ENCODE assay signal across 36 mouse cellular contexts in genomic region chr6:134428455-134428854, GRCm38 (mm10). TPM values are rescaled to one million over a fixed set of nuclear protein-coding genes. Genes with fewer than 3 reads are reported as not detected.
DNase-seq lines count a peak whose midpoint lies in the region; ATAC-seq and TF ChIP-seq lines count a peak whose summit lies in the region.
"Had no signal": no experiment of that assay in that cellular context is flagged by ENCODE, and none has a peak within 500 bp of the region (broad histone marks: within the 10 kb centered on the region; RNA-seq: fewer than 3 reads in every experiment).

No protein-coding gene starts in this region.

- H3K36me3 ChIP-seq in embryonic facial prominence, embryonic 12.5 days: no peaks in the 10 kb centered on the region
- no peaks in the 10 kb centered on the region for H3K36me3 ChIP-seq in embryonic facial prominence, embryonic 10.5 days (replicated peaks)
- H3K36me3 ChIP-seq in intestine, embryonic 14.5 days (ENCODE audit: control insufficient read depth, insufficient read depth, low read length): no peaks in the 10 kb centered on the region
- H3K36me3 ChIP-seq in intestine, embryonic 16.5 days (ENCODE audit: control insufficient read depth, insufficient read depth, low read length): 0 out of 2 replicates have a peak, but pooled peaks cover 4% of the 10 kb centered on the region
- H3K36me3 ChIP-seq in kidney, postnatal 0 days (ENCODE audit: insufficient read depth, low read length): no peaks in the 10 kb centered on the region
- no peaks in the 10 kb centered on the region for H3K36me3 ChIP-seq in limb, embryonic 14.5 days (ENCODE audit: control insufficient read depth, insufficient read depth, low read length)
- H3K36me3 ChIP-seq: forebrain, embryonic 12.5 days; heart, embryonic 12.5 days; hindbrain, embryonic 15.5 days; liver, embryonic 13.5 days; midbrain, embryonic 12.5 days; neural tube, embryonic 12.5 days had no signal

- 36% methylated on average over 5 of the region's 5 CpGs for WGBS in embryonic facial prominence, embryonic 12.5 days
- 61% methylated on average over 5 of the region's 5 CpGs for WGBS in embryonic facial prominence, embryonic 10.5 days
- 61% methylated on average over 5 of the region's 5 CpGs for WGBS in intestine, embryonic 14.5 days
- WGBS in intestine, embryonic 16.5 days: 68% methylated on average over 5 of the region's 5 CpGs
- WGBS in kidney, postnatal 0 days: 43% methylated on average over 5 of the region's 5 CpGs
- 28% methylated on average over 5 of the region's 5 CpGs for WGBS in limb, embryonic 14.5 days

- TF ChIP-seq CTCF in kidney, postnatal 0 days (IDR thresholded peaks at IDR 0.05; ENCODE audit: low read depth): no peak

- no peak for DNase-seq in embryonic facial prominence, embryonic 10.5 days (ENCODE audit: low spot score)
- no peak for DNase-seq in intestine, embryonic 14.5 days (ENCODE audit: low spot score)
- DNase-seq in kidney, postnatal 0 days (ENCODE audit: low spot score): peak; percentile 70
- DNase-seq in kidney, postnatal 14 days: no peak
- peak; percentile 28 for DNase-seq in limb, embryonic 14.5 days (ENCODE audit: low spot score)
- DNase-seq in Muller cell, postnatal 12 days (ENCODE audit: inconsistent ontology term): no peak
- DNase-seq: adrenal gland, adult 8-10 months; cerebellum, adult 2 months; cerebellum, postnatal 14 days; gastrocnemius, postnatal 36 days; heart, adult 2 months; heart, postnatal 4 days; kidney, adult 11 months; kidney, postnatal 4 days; liver, embryonic 13.5 days; lung, adult 18-20 months; lung, postnatal 4 days; right cerebral cortex, adult 18-20 months; right cerebral cortex, postnatal 4 days; thymus, adult 2 months had no signal

- peaks cover 15% of the 10 kb centered on the region for H3K4me1 ChIP-seq in embryonic facial prominence, embryonic 12.5 days
- H3K4me1 ChIP-seq in embryonic facial prominence, embryonic 10.5 days: peaks cover 3% of the 10 kb centered on the region; the same call in 1 of the 2 replicates
- no peaks in the 10 kb centered on the region; the same call in 1 of the 2 replicates for H3K4me1 ChIP-seq in intestine, embryonic 14.5 days (replicated peaks; ENCODE audit: control insufficient read depth, insufficient read depth, low read length)
- H3K4me1 ChIP-seq in intestine, embryonic 16.5 days (ENCODE audit: control insufficient read depth, insufficient read depth, low read length): peaks cover 11% of the 10 kb centered on the region; the same call in 1 of the 2 replicates
- no peaks in the 10 kb centered on the region; the same call in 1 of the 2 replicates for H3K4me1 ChIP-seq in kidney, postnatal 0 days (replicated peaks; ENCODE audit: insufficient read depth, low read length)
- peaks cover 31% of the 10 kb centered on the region for H3K4me1 ChIP-seq in limb, embryonic 14.5 days (ENCODE audit: control insufficient read depth, insufficient read depth, low read length)
- H3K4me1 ChIP-seq: hindbrain, embryonic 15.5 days; midbrain, embryonic 12.5 days; neural tube, embryonic 12.5 days had no signal

- 0 out of 2 replicates have a peak, but pooled peaks cover 4% of the 10 kb centered on the region for H3K27me3 ChIP-seq in embryonic facial prominence, embryonic 12.5 days
- no peaks in the 10 kb centered on the region for H3K27me3 ChIP-seq in embryonic facial prominence, embryonic 10.5 days (replicated peaks; ENCODE audit: low read depth, poor library complexity, severe bottlenecking)
- no peaks in the 10 kb centered on the region for H3K27me3 ChIP-seq in intestine, embryonic 14.5 days (replicated peaks; ENCODE audit: control insufficient read depth, insufficient read depth, low read length)
- no peaks in the 10 kb centered on the region for H3K27me3 ChIP-seq in intestine, embryonic 16.5 days (replicated peaks; ENCODE audit: control insufficient read depth, insufficient read depth, low read length)
- no peaks in the 10 kb centered on the region for H3K27me3 ChIP-seq in kidney, postnatal 0 days (ENCODE audit: insufficient read depth, low read length)
- no peaks in the 10 kb centered on the region for H3K27me3 ChIP-seq in limb, embryonic 14.5 days (ENCODE audit: control insufficient read depth, insufficient read depth, low read length)
- H3K27me3 ChIP-seq: CH12.LX; forebrain, embryonic 12.5 days; heart, embryonic 12.5 days; hindbrain, embryonic 15.5 days; liver, embryonic 13.5 days; neural tube, embryonic 12.5 days had no signal

- H3K4me3 ChIP-seq in embryonic facial prominence, embryonic 12.5 days: no peak overlapping the region
- no peak overlapping the region for H3K4me3 ChIP-seq in embryonic facial prominence, embryonic 10.5 days
- no peak overlapping the region for H3K4me3 ChIP-seq in intestine, embryonic 14.5 days (ENCODE audit: low read depth, low read length)
- no peak overlapping the region for H3K4me3 ChIP-seq in intestine, embryonic 16.5 days (ENCODE audit: low read length)
- H3K4me3 ChIP-seq in kidney, postnatal 0 days (replicated peaks; ENCODE audit: low read depth, low read length): no peak overlapping the region
- no peak overlapping the region for H3K4me3 ChIP-seq in limb, embryonic 14.5 days (replicated peaks; ENCODE audit: low read length)
- H3K4me3 ChIP-seq: erythroblast, embryonic 14.5 days; forebrain, embryonic 12.5 days; heart, adult 2 months; heart, embryonic 12.5 days; hindbrain, embryonic 15.5 days; liver, embryonic 13.5 days; megakaryocyte, embryonic 14.5 days; midbrain, embryonic 12.5 days; myocyte; neural tube, embryonic 12.5 days had no signal

- no peak overlapping the region for H3K4me2 ChIP-seq in embryonic facial prominence, embryonic 12.5 days (replicated peaks)
- 0 out of 2 replicates have a peak overlapping the region, but pooled peaks have one; percentile 4 for H3K4me2 ChIP-seq in intestine, embryonic 14.5 days (ENCODE audit: low read length)
- H3K4me2 ChIP-seq in intestine, embryonic 16.5 days (ENCODE audit: low read depth, low read length): no peak overlapping the region
- H3K4me2 ChIP-seq in kidney, postnatal 0 days (ENCODE audit: low read length): peak overlapping the region; percentile 5; the same call in 1 of the 2 replicates
- 0 out of 2 replicates have a peak overlapping the region, but pooled peaks have one; percentile 16 for H3K4me2 ChIP-seq in limb, embryonic 14.5 days (replicated peaks; ENCODE audit: low read depth, low read length, severe bottlenecking)
- H3K4me2 ChIP-seq: forebrain, embryonic 12.5 days; heart, embryonic 12.5 days; hindbrain, embryonic 15.5 days; liver, embryonic 13.5 days; midbrain, embryonic 12.5 days; neural tube, embryonic 12.5 days had no signal

- H3K9me3 ChIP-seq in embryonic facial prominence, embryonic 12.5 days: no peaks in the 10 kb centered on the region
- no peaks in the 10 kb centered on the region for H3K9me3 ChIP-seq in embryonic facial prominence, embryonic 10.5 days
- H3K9me3 ChIP-seq in intestine, embryonic 14.5 days (ENCODE audit: control insufficient read depth, low read length): no peaks in the 10 kb centered on the region
- H3K9me3 ChIP-seq in intestine, embryonic 16.5 days (ENCODE audit: control insufficient read depth, low read length): 0 out of 2 replicates have a peak, but pooled peaks cover 2% of the 10 kb centered on the region
- H3K9me3 ChIP-seq in kidney, postnatal 0 days (replicated peaks; ENCODE audit: low read length): no peaks in the 10 kb centered on the region
- H3K9me3 ChIP-seq in limb, embryonic 14.5 days (ENCODE audit: control insufficient read depth, low read length): no peaks in the 10 kb centered on the region
- H3K9me3 ChIP-seq: forebrain, embryonic 12.5 days; heart, embryonic 12.5 days; hindbrain, embryonic 15.5 days; liver, embryonic 13.5 days; midbrain, embryonic 12.5 days; neural tube, embryonic 12.5 days had no signal

- H3K9ac ChIP-seq in embryonic facial prominence, embryonic 12.5 days: no peak overlapping the region
- no peak overlapping the region for H3K9ac ChIP-seq in intestine, embryonic 14.5 days (ENCODE audit: low read length)
- H3K9ac ChIP-seq in intestine, embryonic 16.5 days (ENCODE audit: low read depth, low read length): no peak overlapping the region
- no peak overlapping the region for H3K9ac ChIP-seq in kidney, postnatal 0 days (ENCODE audit: low read depth, low read length)
- no peak overlapping the region for H3K9ac ChIP-seq in limb, embryonic 14.5 days (ENCODE audit: low read depth, low read length, severe bottlenecking)
- H3K9ac ChIP-seq: forebrain, embryonic 12.5 days; heart, embryonic 12.5 days; hindbrain, embryonic 15.5 days; liver, embryonic 13.5 days; midbrain, embryonic 12.5 days; neural tube, embryonic 12.5 days had no signal

- no peak for TF ChIP-seq POLR2A in limb, embryonic 14.5 days (IDR thresholded peaks at IDR 0.05; ENCODE audit: borderline replicate concordance, extremely low read depth, insufficient read depth, insufficient read length)

- ATAC-seq in embryonic facial prominence, embryonic 12.5 days (ENCODE audit: insufficient number of reproducible peaks, insufficient read depth, low FRiP score, low TSS enrichment): no peak
- ATAC-seq in intestine, embryonic 14.5 days (replicated peaks; ENCODE audit: low FRiP score, low TSS enrichment, low read depth): no peak
- ATAC-seq in intestine, embryonic 16.5 days: no peak
- no peak for ATAC-seq in kidney, postnatal 0 days (replicated peaks; ENCODE audit: low FRiP score, low read depth)
- no peak for ATAC-seq in limb, embryonic 14.5 days (ENCODE audit: low FRiP score, low read depth)
- ATAC-seq: lung, postnatal 0 days had no signal

- H3K27ac ChIP-seq in embryonic facial prominence, embryonic 12.5 days: peak overlapping the region; percentile 66
- no peak overlapping the region; the same call in 1 of the 2 replicates for H3K27ac ChIP-seq in embryonic facial prominence, embryonic 10.5 days (replicated peaks)
- no peak overlapping the region for H3K27ac ChIP-seq in intestine, embryonic 14.5 days (ENCODE audit: low read depth)
- H3K27ac ChIP-seq in intestine, embryonic 16.5 days (ENCODE audit: low read length): no peak overlapping the region
- H3K27ac ChIP-seq in kidney, postnatal 0 days: 0 out of 2 replicates have a peak overlapping the region, but pooled peaks have one; percentile 47
- H3K27ac ChIP-seq in limb, embryonic 14.5 days (replicated peaks; ENCODE audit: low read depth, low read length): peak overlapping the region; percentile 55
- H3K27ac ChIP-seq: forebrain, embryonic 12.5 days; heart, adult 2 months; hindbrain, embryonic 15.5 days; liver, embryonic 13.5 days; midbrain, embryonic 12.5 days; neural tube, embryonic 12.5 days had no signal

RNA-seq across cellular contexts. Expression of gene Bcl2l14, which starts 32.3 kb away (rescaled TPM):
- 0.88 and 0.98 TPM in 2 replicates for polyA plus RNA-seq in embryonic facial prominence, embryonic 12.5 days (2016; fragmentation: Nextera tagmentation; extraction: Ambion mirVana)
- 0.47 and 0.74 TPM in 2 replicates for polyA plus RNA-seq in embryonic facial prominence, embryonic 10.5 days (2016; fragmentation: Nextera tagmentation; extraction: Ambion mirVana)
- polyA plus RNA-seq in intestine, embryonic 14.5 days (2014; fragmentation: Nextera tagmentation; extraction: Ambion mirVana): 2.9 and 3.1 TPM in 2 replicates
- polyA plus RNA-seq in intestine, embryonic 16.5 days (2015; fragmentation: Nextera tagmentation; extraction: Ambion mirVana): 3.5 and 5.2 TPM in 2 replicates
- polyA plus RNA-seq in kidney, postnatal 0 days (2015; fragmentation: Nextera tagmentation; extraction: Ambion mirVana): 9.3 and 10.2 TPM in 2 replicates
- 0.17 and 0.26 TPM in 2 replicates for polyA plus RNA-seq in limb, embryonic 14.5 days (2012; rRNA removed)
- polyA plus RNA-seq in limb, embryonic 14.5 days (2014; fragmentation: Nextera tagmentation; extraction: Ambion mirVana): 0.99 and 1.4 TPM in 2 replicates
- polyA plus RNA-seq: C2C12; cerebellum, adult 2 months; cortical plate, adult 2 months; erythroblast, embryonic 14.5 days; heart, postnatal 0 days; midbrain, postnatal 0 days had no signal

Comparison
In these comparisons a context has a peak if more than half of its experiments do, and no peak if none do; other contexts are left out.
1. H3K27ac ChIP-seq: peak in embryonic facial prominence, embryonic 12.5 days (single experiment), kidney, postnatal 0 days (single experiment) and limb, embryonic 14.5 days (single experiment); none in embryonic facial prominence, embryonic 10.5 days (single experiment), intestine, embryonic 14.5 days (single experiment) and intestine, embryonic 16.5 days (single experiment).
2. H3K4me2 ChIP-seq: peak in intestine, embryonic 14.5 days (single experiment), kidney, postnatal 0 days (single experiment) and limb, embryonic 14.5 days (single experiment); none in embryonic facial prominence, embryonic 12.5 days (single experiment) and intestine, embryonic 16.5 days (single experiment).
3. DNase-seq: peak in kidney, postnatal 0 days (single experiment) and limb, embryonic 14.5 days (single experiment); none in embryonic facial prominence, embryonic 10.5 days (single experiment), intestine, embryonic 14.5 days (single experiment), kidney, postnatal 14 days (single experiment) and Muller cell, postnatal 12 days (single experiment).